Mouse (Mus musculus): ENCODE results near the gene Nanos3. TPM values are rescaled to one million over a fixed set of nuclear protein-coding genes. Genes with fewer than 3 reads are reported as not detected.

The Nanos3 gene
- polyA plus RNA-seq, 1 experiment from 2014 or later = 10.1 TPM

DNA sequence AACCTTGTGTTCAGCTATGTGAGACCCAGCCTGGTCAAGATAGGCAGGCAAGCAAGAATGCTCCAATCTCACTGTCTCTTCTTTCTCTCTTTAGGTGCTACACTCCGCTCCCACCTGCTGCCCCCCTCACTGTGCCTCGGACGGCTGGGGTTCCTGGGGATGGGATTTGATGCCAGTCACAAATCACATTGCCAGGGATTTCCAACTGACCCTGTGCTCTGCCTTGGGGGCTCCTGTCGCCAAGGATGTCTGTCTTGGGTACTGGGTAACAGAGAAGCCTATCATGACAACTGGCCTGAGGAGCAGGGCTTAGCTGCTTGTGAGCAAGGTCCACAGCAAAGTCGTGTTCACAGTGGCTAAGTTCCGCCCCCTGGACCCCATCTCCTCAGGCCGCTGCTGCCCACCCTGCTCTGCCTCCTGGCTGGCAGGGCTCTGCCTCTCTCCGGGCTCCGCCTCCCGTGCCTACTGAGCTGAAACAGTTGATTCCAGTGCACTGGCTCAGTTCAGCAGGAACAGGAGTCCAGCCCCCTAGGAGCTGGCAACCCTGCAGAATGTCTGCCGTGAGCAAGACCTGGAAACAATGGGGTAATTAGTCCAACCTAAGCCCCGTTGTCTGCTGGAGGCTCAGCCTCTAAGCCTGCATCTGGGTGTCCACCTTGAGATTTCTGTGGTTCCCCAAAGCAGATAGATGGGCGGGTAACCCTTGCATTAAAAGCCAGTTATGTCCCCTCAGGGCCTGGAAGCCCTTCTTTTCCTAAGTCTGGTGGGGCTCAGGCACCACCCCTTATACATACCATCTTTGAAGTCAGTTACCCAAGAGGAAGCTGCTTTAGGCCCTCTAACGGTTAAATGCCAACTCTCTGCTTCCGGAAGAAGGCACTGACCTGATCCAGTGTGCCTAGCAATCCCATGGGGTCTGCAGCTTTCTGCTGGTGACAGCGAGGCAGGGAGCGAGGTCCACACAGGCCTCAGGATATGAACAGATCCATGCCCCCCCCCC is 23.7 kb upstream of the Nanos3 start:
- Histone ChIP-seq H3K4me3 (no peak overlapping the region), H3K9me3 (no peaks in the 10 kb centered on the region), H3K36me3 (peaks cover 37% of the 10 kb centered on the region), H3K27ac (replicated peaks) (peak overlapping the region; percentile 67), H3K27me3 (no peaks in the 10 kb centered on the region), H3K4me1 (replicated peaks) (peaks cover 40% of the 10 kb centered on the region), H3K4me2 (no peak overlapping the region), H3K9ac (peak overlapping the region; percentile 35)
- 41% methylated on average over 17 of the region's 17 CpGs for WGBS
- ATAC-seq (ENCODE audit: low read depth) = no peak

DNA sequence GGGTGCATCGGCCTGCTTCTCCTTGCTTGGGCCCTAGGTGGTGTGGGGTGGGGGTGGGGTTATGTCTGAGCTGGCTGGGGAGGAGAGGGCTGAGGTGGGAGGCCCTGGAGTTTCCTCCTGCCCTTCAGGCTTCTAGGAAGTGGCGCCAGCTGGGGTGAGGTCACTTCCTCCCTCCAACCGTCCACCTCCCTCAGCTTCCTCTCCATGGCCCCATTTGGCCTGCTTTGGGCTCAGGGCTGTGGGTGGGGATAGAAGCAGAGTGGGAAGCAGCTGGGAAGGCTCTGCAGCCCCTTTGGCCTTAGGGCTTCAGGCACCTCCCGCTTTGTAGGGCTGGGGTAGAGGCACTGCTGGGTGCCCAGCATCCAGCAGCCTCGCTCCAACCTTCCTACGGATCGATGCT is 22.8 kb upstream of the Nanos3 start:
- peaks cover 28% of the 10 kb centered on the region for H3K36me3 ChIP-seq
- no peak overlapping the region for H3K4me3 ChIP-seq
- 60% methylated on average over 7 of the region's 7 CpGs for WGBS
- ATAC-seq (ENCODE audit: low read depth) = no peak
- H3K4me1 ChIP-seq (replicated peaks) = peaks cover 49% of the 10 kb centered on the region
- H3K27ac ChIP-seq (replicated peaks) = peak overlapping the region; percentile 67
- peak overlapping the region; percentile 35; the same call in 1 of the 2 replicates for H3K9ac ChIP-seq
- H3K4me2 ChIP-seq = no peak overlapping the region
- H3K27me3 ChIP-seq = no peaks in the 10 kb centered on the region
- no peaks in the 10 kb centered on the region for H3K9me3 ChIP-seq

DNA sequence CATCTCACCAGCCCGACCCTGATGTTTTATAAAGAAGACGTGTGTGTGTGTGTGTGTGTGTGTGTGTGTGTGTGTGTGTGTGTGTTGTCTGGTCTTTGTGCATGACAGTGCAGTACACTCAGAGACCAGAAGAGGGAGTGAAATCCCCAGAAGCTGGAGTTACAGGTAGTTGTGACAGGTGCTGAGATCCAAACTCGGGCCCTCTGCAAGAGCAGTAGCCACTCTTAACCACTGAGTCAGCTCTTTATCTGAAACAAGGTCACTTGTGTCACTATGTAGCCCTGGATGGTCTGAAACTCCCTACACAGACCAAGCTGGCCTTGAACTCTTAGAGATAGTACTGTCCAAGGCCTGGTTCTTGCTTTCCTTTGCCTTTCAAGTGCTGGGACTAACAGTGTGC is 21.6 kb upstream of the Nanos3 start:
- H3K36me3 ChIP-seq = peaks cover 16% of the 10 kb centered on the region
- ATAC-seq (ENCODE audit: low read depth) = no peak
- H3K4me3 ChIP-seq = no peak overlapping the region
- H3K4me2 ChIP-seq = no peak overlapping the region
- H3K27me3 ChIP-seq = peaks cover 6% of the 10 kb centered on the region; the same call in 1 of the 2 replicates
- H3K4me1 ChIP-seq (replicated peaks) = peaks cover 60% of the 10 kb centered on the region
- no peaks in the 10 kb centered on the region for H3K9me3 ChIP-seq
- no peak overlapping the region for H3K27ac ChIP-seq (replicated peaks)
- no peak overlapping the region for H3K9ac ChIP-seq
- WGBS = 94% methylated on average over 3 of the region's 3 CpGs

DNA sequence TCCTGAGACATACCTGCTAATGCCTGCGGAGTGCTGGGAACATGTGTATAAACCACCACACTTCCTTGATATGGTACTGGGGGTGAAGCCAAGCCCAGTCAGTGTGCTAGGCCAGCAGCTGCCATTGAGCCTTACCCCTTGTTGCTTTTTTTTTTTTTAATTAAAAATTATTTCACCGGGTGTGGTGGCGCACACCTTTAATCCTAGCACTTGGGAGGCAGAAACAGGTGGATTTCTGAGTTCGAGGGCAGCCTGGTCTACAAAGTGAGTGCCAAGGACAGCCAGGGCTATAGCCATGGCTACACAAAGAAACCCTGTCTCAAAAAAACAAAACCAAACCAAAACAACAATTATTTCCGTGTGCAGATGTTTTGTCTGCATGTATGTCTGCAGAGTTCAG is 20.1 kb upstream of the Nanos3 start:
- no peak for ATAC-seq (ENCODE audit: low read depth)
- peaks cover 6% of the 10 kb centered on the region; the same call in 1 of the 2 replicates for H3K36me3 ChIP-seq
- WGBS = 90% methylated on average over 5 of the region's 5 CpGs
- H3K9ac ChIP-seq = no peak overlapping the region
- H3K27ac ChIP-seq (replicated peaks) = no peak overlapping the region
- no peak overlapping the region for H3K4me2 ChIP-seq
- no peak overlapping the region for H3K4me3 ChIP-seq
- H3K9me3 ChIP-seq = no peaks in the 10 kb centered on the region
- peaks cover 19% of the 10 kb centered on the region for H3K27me3 ChIP-seq
- peaks cover 69% of the 10 kb centered on the region for H3K4me1 ChIP-seq (replicated peaks)

DNA sequence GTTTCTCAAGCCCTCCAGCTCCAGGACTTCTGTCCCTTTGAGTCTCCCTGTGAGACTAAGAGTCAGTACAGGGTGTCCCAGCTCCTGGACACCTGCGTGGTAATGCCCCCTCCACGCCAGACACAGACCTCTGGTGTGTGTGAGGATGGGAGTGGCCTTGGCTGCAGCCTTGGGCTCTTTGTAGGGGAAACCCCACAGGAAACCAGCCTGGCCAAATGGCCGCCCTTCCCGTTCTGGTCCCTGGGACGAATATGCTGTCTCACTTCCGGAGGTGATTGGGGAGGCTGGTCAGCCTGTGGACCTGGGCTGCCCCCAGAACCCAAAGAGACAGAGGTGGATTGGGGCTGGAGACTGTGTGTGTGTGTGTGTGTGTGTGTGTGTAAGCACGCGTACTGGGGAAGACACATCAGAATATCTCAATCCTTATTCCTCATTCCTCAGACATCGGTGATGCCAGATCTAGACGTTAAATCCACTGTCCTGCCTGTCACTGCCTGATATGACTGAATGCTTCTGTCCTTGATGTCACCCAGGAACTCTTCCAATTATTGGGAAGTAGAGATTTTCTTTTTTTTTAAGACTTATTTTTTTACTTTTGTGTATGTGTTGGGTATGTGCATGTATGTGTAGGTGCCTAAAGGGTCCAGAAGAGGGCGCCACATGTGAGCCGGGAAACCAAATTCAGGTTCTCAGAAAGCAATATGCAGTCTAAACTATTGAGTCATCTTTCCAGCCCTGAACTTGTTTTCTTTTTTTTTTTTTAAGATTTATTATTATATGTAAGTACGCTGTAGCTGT is 19.2 kb upstream of the Nanos3 start:
- WGBS = 55% methylated on average over 13 of the region's 13 CpGs
- H3K4me3 ChIP-seq = peak overlapping the region; percentile 34
- H3K4me2 ChIP-seq = peak overlapping the region; percentile 68
- no peak for ATAC-seq (ENCODE audit: low read depth)
- H3K27me3 ChIP-seq = peaks cover 22% of the 10 kb centered on the region
- H3K9ac ChIP-seq = peak overlapping the region; percentile 60
- H3K36me3 ChIP-seq = no peaks in the 10 kb centered on the region
- peak overlapping the region; percentile 80 for H3K27ac ChIP-seq (replicated peaks)
- peaks cover 69% of the 10 kb centered on the region for H3K4me1 ChIP-seq (replicated peaks)
- H3K9me3 ChIP-seq = no peaks in the 10 kb centered on the region

DNA sequence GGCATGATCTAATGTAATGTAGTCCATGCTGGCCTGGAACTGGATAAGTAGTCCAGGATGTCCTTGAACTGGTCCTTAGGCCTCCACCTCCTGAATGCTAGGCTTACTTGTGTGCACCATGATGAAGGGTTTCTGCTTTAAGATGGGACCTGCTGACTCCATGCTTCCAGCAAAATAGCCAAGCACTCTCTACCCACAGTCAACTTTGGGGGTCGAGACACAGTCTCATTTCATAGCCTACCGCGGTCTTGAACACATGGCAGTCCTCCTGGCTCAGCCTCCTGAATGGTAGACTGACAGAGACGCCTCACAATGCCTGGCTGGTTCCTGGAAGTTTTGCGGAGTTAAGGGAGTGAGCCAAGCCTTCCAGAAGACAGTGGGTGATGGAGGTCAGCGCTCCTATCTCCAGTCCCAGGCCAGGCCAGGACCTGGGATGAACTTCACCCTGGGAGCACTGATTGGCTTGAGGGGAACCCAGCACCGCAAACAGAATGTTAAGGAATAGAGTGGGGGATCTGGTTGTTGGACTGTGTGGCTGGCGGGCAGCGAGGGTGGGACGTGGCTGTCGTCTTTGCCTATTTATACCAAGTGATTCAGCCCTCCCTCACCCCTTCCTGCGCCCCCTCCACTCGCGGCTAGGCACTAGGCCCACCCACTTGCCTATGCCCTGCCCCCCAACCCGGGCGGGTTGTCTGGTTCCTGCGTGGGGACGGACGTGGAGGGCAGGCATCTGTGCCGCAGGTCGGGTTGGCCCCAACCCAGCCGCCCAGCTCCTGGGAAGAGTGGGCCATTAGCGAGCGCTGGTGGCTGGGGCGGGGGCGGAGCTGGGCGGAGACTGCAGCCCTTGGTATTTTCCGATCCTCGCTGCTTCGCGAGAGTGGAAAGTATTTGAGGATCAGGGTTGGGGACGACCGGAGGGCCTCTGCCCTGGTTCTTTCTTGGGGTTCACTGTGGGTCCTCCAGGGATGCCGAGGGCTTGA is 18.2 kb upstream of the Nanos3 start:
- Histone ChIP-seq H3K9ac (peak overlapping the region; percentile 60), H3K27me3 (peaks cover 22% of the 10 kb centered on the region), H3K4me1 (replicated peaks) (peaks cover 69% of the 10 kb centered on the region), H3K27ac (replicated peaks) (peak overlapping the region; percentile 80), H3K36me3 (no peaks in the 10 kb centered on the region), H3K4me2 (peak overlapping the region; percentile 68), H3K9me3 (no peaks in the 10 kb centered on the region), H3K4me3 (peak overlapping the region; percentile 34)
- WGBS = 10% methylated on average over 34 of the region's 34 CpGs
- ATAC-seq (ENCODE audit: low read depth) = peak; percentile 52; the same call in 1 of the 2 replicates

DNA sequence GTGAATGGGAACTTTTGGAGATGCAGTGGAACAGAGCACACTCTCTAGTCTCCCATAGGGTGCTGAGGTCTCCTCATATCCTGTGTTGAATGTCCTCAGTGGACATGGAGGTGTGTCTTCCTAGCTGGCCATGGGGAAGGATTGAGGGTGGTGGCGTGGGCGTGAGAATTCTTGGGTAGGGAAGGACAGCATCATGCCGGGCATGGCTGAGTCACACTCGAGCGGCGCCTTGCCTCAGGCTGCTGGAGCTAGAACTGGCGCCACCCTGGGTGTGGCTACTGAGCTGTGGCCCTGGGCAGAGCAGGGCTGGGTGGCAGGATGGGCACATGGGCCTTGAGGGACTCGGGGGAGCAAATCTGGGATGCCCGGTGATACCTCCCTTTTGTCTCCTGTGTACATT is 17.4 kb upstream of the Nanos3 start:
- Histone ChIP-seq H3K27ac (replicated peaks) (peak overlapping the region; percentile 3; the same call in 1 of the 2 replicates), H3K9me3 (no peaks in the 10 kb centered on the region), H3K27me3 (peaks cover 22% of the 10 kb centered on the region), H3K36me3 (no peaks in the 10 kb centered on the region), H3K4me2 (peak overlapping the region; percentile 68), H3K9ac (no peak overlapping the region), H3K4me1 (replicated peaks) (peaks cover 69% of the 10 kb centered on the region), H3K4me3 (peak overlapping the region; percentile 44; the same call in 1 of the 2 replicates)
- 88% methylated on average over 9 of the region's 9 CpGs for WGBS
- ATAC-seq (ENCODE audit: low read depth) = no peak

DNA sequence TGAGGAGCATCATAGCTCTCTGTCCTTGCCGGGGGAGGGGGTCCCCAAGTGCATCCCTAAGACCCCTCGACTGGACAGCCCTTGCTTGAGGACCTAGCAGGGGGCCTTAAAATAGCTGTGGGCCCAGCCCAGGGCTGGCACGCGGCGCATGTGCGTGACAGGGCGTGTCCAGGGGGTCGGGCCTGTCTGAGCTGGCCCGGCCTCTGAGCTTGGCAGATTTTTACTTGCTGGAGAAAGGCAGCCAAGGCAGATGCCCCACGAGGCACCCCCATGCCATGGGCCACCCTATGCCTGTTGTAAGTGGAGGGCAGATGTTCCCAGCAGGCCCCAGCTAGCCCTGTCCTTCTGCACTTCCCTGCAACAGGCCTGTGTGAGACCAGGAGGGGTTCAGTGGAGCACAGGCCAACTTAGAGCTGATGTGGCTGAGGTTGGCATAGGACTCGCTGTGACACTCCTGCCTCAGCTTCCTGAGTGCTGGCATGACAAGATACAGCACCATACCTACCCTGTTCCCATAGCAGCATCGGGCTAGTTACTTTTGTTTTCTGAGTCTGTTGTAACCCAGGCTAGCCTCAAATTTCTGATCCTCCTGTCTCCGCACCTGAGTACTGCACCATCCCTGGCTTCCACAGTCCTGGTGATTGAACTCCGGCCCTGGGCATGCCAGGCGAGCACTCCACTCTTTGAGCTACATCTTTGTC is 16.7 kb upstream of the Nanos3 start:
- Histone ChIP-seq H3K4me1 (replicated peaks) (peaks cover 73% of the 10 kb centered on the region), H3K4me2 (peak overlapping the region; percentile 68), H3K4me3 (peak overlapping the region; percentile 44), H3K36me3 (no peaks in the 10 kb centered on the region), H3K9ac (peak overlapping the region; percentile 65), H3K27me3 (peaks cover 22% of the 10 kb centered on the region), H3K27ac (replicated peaks) (peak overlapping the region; percentile 89; the same call in 1 of the 2 replicates), H3K9me3 (no peaks in the 10 kb centered on the region)
- ATAC-seq (ENCODE audit: low read depth) = no peak
- 64% methylated on average over 15 of the region's 15 CpGs for WGBS

DNA sequence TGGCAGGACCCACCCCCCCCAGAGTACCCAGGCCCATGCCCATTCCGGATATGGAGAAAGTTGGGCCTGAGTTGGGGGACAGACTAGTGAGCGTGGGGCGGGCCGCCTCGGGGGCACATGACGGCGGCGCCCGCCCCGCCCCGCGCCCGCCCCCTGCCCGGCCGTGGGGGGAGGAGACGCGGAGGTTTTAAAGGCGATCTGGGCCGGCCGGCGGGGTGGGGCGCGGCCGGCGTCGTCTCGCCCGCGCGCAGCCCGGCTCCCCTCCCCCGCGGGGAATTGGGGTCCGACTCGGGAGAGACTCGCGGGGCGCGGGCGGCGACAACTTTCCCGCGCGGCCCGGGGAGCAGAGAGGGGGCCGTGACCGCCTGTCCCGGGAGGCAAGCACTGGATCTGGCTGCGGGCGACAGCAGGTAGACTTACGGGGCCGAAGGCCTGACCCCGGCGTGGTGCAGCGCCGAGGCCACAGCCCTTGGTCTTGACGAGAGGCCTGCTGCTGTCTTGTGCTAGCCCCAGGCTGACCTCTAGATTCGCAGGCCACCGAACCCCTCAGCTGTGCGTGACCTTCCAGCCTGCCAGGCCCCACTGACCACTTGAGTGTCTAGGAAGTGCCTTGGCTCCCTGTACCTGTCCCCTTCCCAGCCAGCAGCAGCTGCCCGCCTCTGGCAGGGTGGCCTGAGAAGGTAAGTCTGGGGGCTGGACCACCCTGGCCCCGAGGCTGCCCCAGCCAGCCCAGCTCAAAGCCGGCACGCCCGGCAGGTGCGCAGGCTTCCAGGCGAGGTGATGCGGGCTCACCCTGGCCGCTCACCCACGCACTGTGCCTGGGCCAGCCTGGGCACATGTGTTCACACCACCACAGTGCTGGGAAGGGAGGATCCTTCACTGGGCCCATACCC is 15.9 kb upstream of the Nanos3 start:
- peak overlapping the region; percentile 65 for H3K9ac ChIP-seq
- no peak for ATAC-seq (ENCODE audit: low read depth)
- no peaks in the 10 kb centered on the region for H3K9me3 ChIP-seq
- no peaks in the 10 kb centered on the region for H3K36me3 ChIP-seq
- H3K4me1 ChIP-seq (replicated peaks) = peaks cover 73% of the 10 kb centered on the region
- peak overlapping the region; percentile 89 for H3K27ac ChIP-seq (replicated peaks)
- peaks cover 22% of the 10 kb centered on the region for H3K27me3 ChIP-seq
- WGBS = 8% methylated on average over 57 of the region's 70 CpGs
- H3K4me3 ChIP-seq = peak overlapping the region; percentile 44
- H3K4me2 ChIP-seq = peak overlapping the region; percentile 68

DNA sequence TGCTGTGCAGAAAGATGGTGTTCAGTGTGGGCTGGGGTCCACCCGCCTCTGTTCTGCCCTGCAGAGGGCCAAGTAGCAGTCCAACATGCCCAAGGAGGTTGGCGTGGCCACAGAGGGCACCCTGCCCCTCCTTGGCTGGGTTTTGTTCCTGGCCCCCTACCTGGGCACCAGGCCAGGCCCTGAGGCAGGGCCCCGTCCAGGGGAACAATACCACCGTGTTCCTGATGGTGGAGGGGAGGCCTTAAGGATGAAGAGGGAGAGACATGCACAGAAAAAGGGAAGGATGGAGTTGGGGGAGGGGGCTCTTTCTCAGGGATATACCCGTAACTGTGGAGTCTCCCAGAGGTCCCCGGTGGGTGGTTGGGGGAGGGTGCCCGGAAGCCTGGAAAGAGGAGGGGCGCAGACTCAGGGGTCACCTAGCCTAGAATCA is 15.1 kb upstream of the Nanos3 start:
- 17% methylated on average over 8 of the region's 8 CpGs for WGBS
- peaks cover 22% of the 10 kb centered on the region for H3K27me3 ChIP-seq
- peak overlapping the region; percentile 44 for H3K4me3 ChIP-seq
- H3K4me1 ChIP-seq (replicated peaks) = peaks cover 73% of the 10 kb centered on the region
- peak overlapping the region; percentile 89 for H3K27ac ChIP-seq (replicated peaks)
- H3K9me3 ChIP-seq = no peaks in the 10 kb centered on the region
- ATAC-seq (ENCODE audit: low read depth) = no peak
- H3K9ac ChIP-seq = peak overlapping the region; percentile 65; the same call in 1 of the 2 replicates
- peak overlapping the region; percentile 68 for H3K4me2 ChIP-seq
- no peaks in the 10 kb centered on the region for H3K36me3 ChIP-seq

All from neural tube, embryonic 13.5 days (tissue).